Mouse (Mus musculus): ENCODE measurements at regions not wholly inside any gene's neighbourhood (a gene's known extent, or its start where the extent isn't known, plus 50 kb on each side); places are given as distances from the start of the nearest gene placed in this dataset.
A peak's percentile ranks its signal among the peaks of the same experiment; 100 is the strongest.
"Not testable (repeated sequence)": the region's sequence is repeated elsewhere in the genome, so short reads cannot be mapped to it uniquely, and the experiment has no call there.

DNA sequence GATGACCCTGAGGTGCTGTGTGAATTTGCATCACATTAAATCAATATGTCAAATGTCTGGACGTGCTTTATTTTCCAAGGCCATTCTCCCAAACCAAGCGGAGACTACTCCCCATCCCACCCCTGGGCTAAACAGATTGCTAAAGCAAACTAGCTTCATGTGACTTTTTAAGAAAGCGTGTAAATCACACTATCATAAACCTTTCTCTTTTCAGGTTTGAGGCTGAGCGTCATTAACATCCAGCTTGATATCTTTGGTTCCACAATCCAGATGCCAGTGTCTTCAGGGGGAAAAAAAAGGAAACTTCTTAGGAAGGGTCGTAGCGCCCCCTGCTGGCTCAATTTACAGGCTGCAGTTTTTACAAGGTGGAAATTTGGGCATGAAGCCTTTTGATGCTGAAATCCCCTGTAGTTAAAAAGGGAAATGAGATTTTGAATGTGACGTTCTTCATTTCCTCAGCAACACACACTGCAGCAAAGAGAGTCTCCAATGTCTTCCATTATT is 105.1 kb upstream of the Nt5e start:
- DNase-seq (ENCODE audit: low spot score), result peak; percentile 25

DNA sequence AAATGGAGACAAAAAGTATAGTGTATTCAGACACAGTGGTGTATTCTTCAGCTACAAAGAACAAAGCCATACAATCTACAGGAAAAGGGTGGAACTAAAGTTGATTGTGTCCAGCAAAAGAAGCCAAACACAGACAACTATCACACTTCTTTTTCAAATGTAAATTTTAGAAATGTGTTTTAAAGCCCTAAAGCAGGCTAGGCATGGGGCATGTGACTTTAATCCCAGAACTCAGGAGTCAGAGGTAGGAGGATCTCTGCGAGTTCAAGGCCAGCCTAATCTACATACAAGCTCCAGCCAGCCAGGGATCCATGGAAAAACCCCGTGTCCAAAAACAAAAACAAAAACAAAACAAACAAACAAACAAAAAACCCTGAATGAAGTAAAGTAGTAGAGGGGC is 89.9 kb upstream of the Nt5e start:
- DNase-seq (ENCODE audit: low spot score), result no peak

- DNase-seq (ENCODE audit: low spot score), result no peak
These were observed 88.7 kb upstream of the Nt5e start for GRCm38 (mm10) chr9:88238346-88238745.

DNA sequence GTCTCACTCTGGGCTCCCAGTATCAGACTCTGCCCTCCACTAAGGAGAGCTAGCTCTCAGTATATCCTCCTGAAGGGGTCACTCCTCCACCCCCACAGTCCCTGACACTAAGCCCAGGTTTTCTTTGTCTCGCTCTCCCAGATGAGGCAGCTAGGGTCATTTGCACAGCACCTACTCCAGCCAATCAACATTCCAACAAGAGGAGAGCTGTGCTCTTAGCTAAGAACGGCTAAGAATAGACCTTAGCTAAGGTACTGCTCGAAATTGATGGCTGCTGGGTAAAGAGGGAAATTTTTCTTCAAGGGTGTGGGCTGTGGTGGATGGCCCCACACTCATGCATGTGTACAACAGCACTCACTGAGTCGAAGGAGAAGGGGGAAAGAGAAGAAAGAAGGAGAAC is 86.3 kb upstream of the Nt5e start:
- no peak for DNase-seq (ENCODE audit: low spot score)

- DNase-seq (ENCODE audit: low spot score), result peak; percentile 11
These were observed 85.6 kb upstream of the Nt5e start for GRCm38 (mm10) chr9:88241203-88241995.

GRCm38 (mm10) chr9:88242530-88242929 is 84.5 kb upstream of the Nt5e start:
- DNase-seq (ENCODE audit: low spot score), result no peak

- DNase-seq (ENCODE audit: low spot score), result no peak
These were observed 82.5 kb upstream of the Nt5e start for GRCm38 (mm10) chr9:88244492-88244891.

DNA sequence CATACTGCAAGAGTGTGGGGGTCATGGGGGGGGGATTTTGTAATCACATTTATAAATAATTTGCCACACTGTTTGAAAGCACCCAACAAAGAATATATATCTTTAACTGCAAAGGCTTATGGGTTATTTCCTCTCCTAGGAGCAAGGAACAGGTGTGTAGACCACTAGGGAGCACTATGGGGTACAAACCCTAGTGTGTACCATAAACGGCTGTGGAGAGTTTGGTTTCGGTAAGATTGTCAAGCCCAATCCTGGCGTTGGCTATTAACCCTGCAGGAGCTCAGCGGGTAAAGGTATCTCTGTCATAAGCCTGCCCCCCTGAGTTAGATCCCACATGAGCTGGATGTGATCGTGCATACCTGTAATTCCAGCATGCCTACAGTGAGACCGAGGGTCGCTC is 71.0 kb upstream of the Nt5e start:
- DNase-seq (ENCODE audit: low spot score), result no peak

- no peak for DNase-seq (ENCODE audit: low spot score)
These were observed 67.4 kb upstream of the Nt5e start for GRCm38 (mm10) chr9:88259627-88260026.

DNA sequence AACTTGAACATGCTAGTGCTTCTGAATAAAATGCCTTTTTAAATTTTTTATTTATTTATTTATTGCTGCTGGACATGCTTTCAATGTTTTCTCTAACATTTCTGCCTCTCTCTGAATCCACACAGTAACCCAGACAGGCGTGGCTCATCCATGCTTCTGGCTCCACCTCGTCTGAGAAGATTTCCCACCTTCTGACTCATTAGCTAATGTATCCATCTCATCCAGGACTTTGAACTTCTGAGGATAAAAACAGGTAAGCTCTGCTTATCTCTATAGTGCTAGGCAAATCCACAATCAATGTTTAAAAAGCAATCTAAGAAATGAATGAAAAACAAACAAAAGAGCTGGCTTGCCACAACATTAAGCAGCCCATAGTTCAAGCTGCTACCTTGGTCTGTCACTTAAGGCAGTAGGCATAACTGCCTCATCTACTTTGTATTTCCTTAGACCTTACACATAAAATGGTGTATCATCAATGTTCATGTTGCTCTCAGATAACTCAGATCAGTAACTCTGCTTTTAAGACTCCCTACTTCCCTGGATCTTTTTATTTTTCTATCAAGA is 66.8 kb upstream of the Nt5e start:
- no peak for DNase-seq (ENCODE audit: low spot score)

DNA sequence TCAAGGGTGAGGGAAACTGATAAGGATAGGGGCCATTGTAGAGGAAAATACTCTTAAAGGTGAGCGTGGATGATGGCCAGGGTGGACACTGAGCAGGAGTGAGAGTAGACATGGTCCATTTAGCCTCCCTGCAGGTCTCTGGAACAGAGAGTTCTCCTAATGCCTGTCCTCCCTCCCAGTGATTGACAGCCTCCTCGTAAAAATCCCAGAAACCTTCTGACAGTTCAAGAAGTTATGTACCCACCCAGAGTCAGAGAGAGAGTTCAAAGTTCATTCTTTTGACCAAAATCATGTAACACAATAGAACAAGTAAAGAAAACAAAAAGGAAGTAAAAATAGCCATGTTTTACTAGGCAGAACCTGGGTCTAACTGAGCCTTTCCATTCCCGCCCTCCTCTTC is 64.5 kb upstream of the Nt5e start:
- DNase-seq (ENCODE audit: low spot score), result no peak

GRCm38 (mm10) chr9:88266346-88266745 is 60.7 kb upstream of the Nt5e start:
- not testable (repeated sequence) for DNase-seq (ENCODE audit: low spot score)

GRCm38 (mm10) chr9:88268811-88269210 is 58.2 kb upstream of the Nt5e start:
- DNase-seq (ENCODE audit: low spot score), result no peak

- DNase-seq (ENCODE audit: low spot score), result no peak
These were observed 57.8 kb upstream of the Nt5e start for GRCm38 (mm10) chr9:88269216-88269615.

- no peak for DNase-seq (ENCODE audit: low spot score)
These were observed 56.2 kb upstream of the Nt5e start for GRCm38 (mm10) chr9:88270836-88271235.

- DNase-seq (ENCODE audit: low spot score), result no peak
These were observed 53.7 kb upstream of the Nt5e start for GRCm38 (mm10) chr9:88273304-88273703.

DNA sequence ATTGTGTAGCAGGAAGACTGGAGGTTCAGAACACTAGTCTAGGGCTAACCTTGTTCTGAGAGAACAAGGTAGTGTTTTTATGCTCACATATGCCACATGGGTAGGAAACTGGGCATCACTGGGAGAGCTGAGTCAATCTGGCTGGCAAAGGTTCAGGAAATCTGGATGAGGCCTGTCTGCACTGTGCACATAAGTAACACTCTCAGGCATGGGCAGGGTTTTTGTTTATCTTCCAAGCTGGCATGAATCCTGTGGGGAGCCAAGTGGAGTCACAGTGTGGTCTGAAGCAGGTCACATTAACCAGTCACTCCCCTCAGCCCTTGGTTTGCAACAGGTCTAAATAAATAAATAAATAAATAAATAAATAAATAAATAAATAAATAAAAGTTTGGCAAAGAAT is 53.0 kb upstream of the Nt5e start:
- DNase-seq (ENCODE audit: low spot score), result no peak

- no peak for DNase-seq (ENCODE audit: low spot score)
These were observed 52.2 kb upstream of the Nt5e start for GRCm38 (mm10) chr9:88274681-88275336.

DNA sequence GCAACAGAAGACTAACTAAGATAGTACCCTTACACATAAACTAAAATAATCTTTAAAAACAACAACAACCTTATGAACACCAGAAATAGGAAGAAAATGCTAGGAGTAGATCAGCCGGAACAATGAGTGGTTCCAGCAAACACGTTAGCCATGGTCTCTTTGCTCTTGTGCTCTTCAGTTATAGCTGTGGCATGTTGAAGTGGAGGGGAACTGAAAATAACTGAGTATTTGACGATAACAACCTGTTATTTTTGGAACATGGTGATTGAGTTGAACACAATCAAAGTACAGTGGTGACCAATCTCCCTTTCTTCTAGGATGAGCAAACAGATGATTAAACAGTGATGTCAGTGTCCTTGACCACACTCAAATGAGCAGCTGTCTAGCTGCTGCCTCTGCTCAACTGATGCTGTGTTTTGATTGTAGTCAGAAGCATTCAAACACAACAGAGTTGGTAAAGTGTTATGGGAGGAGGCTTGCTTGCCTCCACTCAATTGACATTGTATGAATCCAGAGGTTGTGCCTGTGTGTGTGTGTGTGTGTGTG is 50.9 kb upstream of the Nt5e start:
- no peak for DNase-seq (ENCODE audit: low spot score)

- DNase-seq (ENCODE audit: low spot score), result no peak
These were observed 50.0 kb upstream of the Nt5e start for GRCm38 (mm10) chr9:88277031-88277430.
